Mouse (Mus musculus) liver, postnatal 0 days (tissue): ENCODE measurements around the gene Armh4. TPM values are rescaled to one million over a fixed set of nuclear protein-coding genes. Genes with fewer than 3 reads are reported as not detected.

Source experiments
- ATAC-seq: fragments of 200-750 bp; cut with Nextera tagmentation; 2 replicates; pipeline ENCODE4 v1.8.0; 2017; ENCODE audit warnings: mild to moderate bottlenecking, moderate library complexity
- DNase-seq: peaks from one replicate; pipeline ENCODE4 v3.0.0-alpha.2; 2016
- H3K27ac ChIP-seq: fragments of 300-500 bp; sonication (generic); 2 replicates; pipeline ENCODE4 v1.5.1; 2014; ENCODE audit warnings: antibody characterized with exemption, moderate library complexity, mild to moderate bottlenecking, low read depth
- H3K27me3 ChIP-seq: fragments of 300-500 bp; sonication (generic); 2 replicates; pipeline ENCODE4 v1.6.1; 2014; ENCODE audit warnings: low read length, control low read depth, mixed read lengths; ENCODE audit not compliant: insufficient read depth
- H3K36me3 ChIP-seq: fragments of 300-500 bp; sonication (generic); replicated peaks from 2 replicates; pipeline ENCODE4 v1.6.1; 2014; ENCODE audit warnings: mild to moderate bottlenecking, control low read depth, low read length, moderate library complexity, mixed read lengths; ENCODE audit not compliant: insufficient read depth
- H3K4me1 ChIP-seq: fragments of 300-500 bp; sonication (generic); 2 replicates; pipeline ENCODE4 v1.6.1; 2014; ENCODE audit warnings: antibody characterized with exemption, mild to moderate bottlenecking, control low read depth; ENCODE audit not compliant: insufficient read depth
- H3K4me2 ChIP-seq: fragments of 300-500 bp; sonication (generic); 2 replicates; pipeline ENCODE4 v1.6.1; 2014; ENCODE audit warnings: low read depth, mild to moderate bottlenecking, low read length, moderate library complexity, mixed read lengths
- H3K4me3 ChIP-seq: fragments of 300-500 bp; sonication (generic); 2 replicates; pipeline ENCODE4 v1.5.1; 2014; ENCODE audit warnings: low read depth, low read length
- H3K9ac ChIP-seq: fragments of 300-500 bp; sonication (generic); replicated peaks from 2 replicates; pipeline ENCODE4 v1.6.1; 2014; ENCODE audit warnings: mild to moderate bottlenecking, moderate library complexity
- H3K9me3 ChIP-seq: fragments of 300-500 bp; sonication (generic); 2 replicates; pipeline ENCODE4 v1.6.1; 2016; ENCODE audit warnings: mild to moderate bottlenecking, control low read depth, low read length, mixed read lengths
- CTCF ChIP-seq: sonication (generic); IDR thresholded peaks from 2 replicates; pipeline ENCODE4 v1.5.1; 2016; ENCODE audit warnings: antibody characterized with exemption, low read depth
- EP300 ChIP-seq: IDR thresholded peaks from 2 replicates; pipeline ENCODE4 v1.6.1; 2016; ENCODE audit warnings: antibody characterized with exemption, low read depth, mild to moderate bottlenecking
- WGBS: fragments of 180-500 bp; shearing (Covaris S2); extraction: QIAGEN DNeasy Blood & Tissue Kit; methylation state at CpG from one replicate; pipeline ENCODE4 v1.1.7; 2014; ENCODE audit not compliant: insufficient replicate concordance; 5-methylcytosine and 5-hydroxymethylcytosine counted together
- polyA plus RNA-seq: library from polyadenylated mRNA; unstranded; fragments of >200 nt; fragmentation: Nextera tagmentation; extraction: Ambion mirVana; gene quantifications from 2 replicates; pipeline ENCODE4 v1.2.1, GENCODE M21; 2015

The Armh4 gene
- polyA plus RNA-seq, 1 experiment from 2014 or later, result 0.18 TPM

GRCm38 (mm10) chr14:49637422-49637821 lies 145.8 kb downstream of the Armh4 start:
- Histone ChIP-seq H3K9me3 (no peaks in the 10 kb centered on the region), H3K4me3 (no peak overlapping the region), H3K27me3 (no peaks in the 10 kb centered on the region), H3K27ac (no peak overlapping the region), H3K36me3 (no peaks in the 10 kb centered on the region), H3K9ac (no peak overlapping the region), H3K4me1 (no peaks in the 10 kb centered on the region), H3K4me2 (no peak overlapping the region)
- ATAC-seq, result no peak
- TF ChIP-seq EP300 (no peak), CTCF (no peak)
- 64% methylated on average over 1 of the region's 1 CpGs for WGBS
- no peak for DNase-seq

GRCm38 (mm10) chr14:49626055-49626454 lies 157.1 kb downstream of the Armh4 start:
- ATAC-seq, result no peak
- no peaks in the 10 kb centered on the region for H3K4me1 ChIP-seq
- no peak overlapping the region for H3K27ac ChIP-seq
- TF ChIP-seq CTCF, result no peak
- TF ChIP-seq EP300, result no peak
- H3K27me3 ChIP-seq, result no peaks in the 10 kb centered on the region
- no peak overlapping the region for H3K4me2 ChIP-seq
- no peak overlapping the region for H3K4me3 ChIP-seq
- no peaks in the 10 kb centered on the region for H3K9me3 ChIP-seq
- no peak overlapping the region for H3K9ac ChIP-seq
- 58% methylated on average over 4 of the region's 4 CpGs for WGBS
- H3K36me3 ChIP-seq, result no peaks in the 10 kb centered on the region
- DNase-seq, result no peak

Other genes with a start within 250 kb of the Armh4 start
- gene Olfr722, start 118.6 kb upstream of the Armh4 start, polyA plus RNA-seq, result not detected in 2 replicates
- gene Olfr723, start 148.4 kb upstream of the Armh4 start, polyA plus RNA-seq, result not detected in 2 replicates
- gene Olfr724, start 179.9 kb upstream of the Armh4 start, polyA plus RNA-seq, result not detected in 2 replicates